Mouse (Mus musculus): ENCODE measurements around the gene Tsn. TPM values are rescaled to one million over a fixed set of nuclear protein-coding genes. Genes with fewer than 3 reads are reported as not detected.
A peak's percentile ranks its signal among the peaks of the same experiment; 100 is the strongest.

Tsn gene
- 27.7 and 29.1 TPM in 2 replicates for polyA plus RNA-seq (2011; ENCODE audit: insufficient read depth, insufficient read length, low replicate concordance, missing spikeins)

- WGBS = 27% methylated on average over 12 of the region's 12 CpGs
- no peak for TF ChIP-seq POLR2A (IDR thresholded peaks at IDR 0.05; ENCODE audit: borderline replicate concordance, control insufficient read depth, low read depth, low read length)
- TF ChIP-seq CTCF (IDR thresholded peaks at IDR 0.05; ENCODE audit: control insufficient read depth, insufficient read depth, low read length) = no peak
- H3K4me3 ChIP-seq (replicated peaks; ENCODE audit: control insufficient read depth, low read depth, low read length) = peak within 1 kb of the TSS; percentile 100
- peak within 1 kb of the TSS; percentile 97 for H3K27ac ChIP-seq (ENCODE audit: control insufficient read depth, insufficient read depth, low read depth, low read length, poor library complexity)
- no peaks in the 10 kb centered on the region; the same call in 1 of the 2 replicates for H3K4me1 ChIP-seq (ENCODE audit: control insufficient read depth, insufficient read depth, low read length)
Measured at GRCm38 (mm10) chr1:118311622-118312326, at the start of gene Tsn. TSS of gene Tsn (minus strand) at chr1:118311739.

- no peak overlapping the region for H3K4me3 ChIP-seq (replicated peaks; ENCODE audit: control insufficient read depth, low read depth, low read length)
- WGBS = 64% methylated on average over 6 of the region's 6 CpGs
- no peak overlapping the region for H3K27ac ChIP-seq (ENCODE audit: control insufficient read depth, insufficient read depth, low read depth, low read length, poor library complexity)
- TF ChIP-seq POLR2A (IDR thresholded peaks at IDR 0.05; ENCODE audit: borderline replicate concordance, control insufficient read depth, low read depth, low read length) (no peak), CTCF (IDR thresholded peaks at IDR 0.05; ENCODE audit: control insufficient read depth, insufficient read depth, low read length) (no peak)
- no peaks in the 10 kb centered on the region for H3K4me1 ChIP-seq (ENCODE audit: control insufficient read depth, insufficient read depth, low read length)
Measured at GRCm38 (mm10) chr1:118359071-118359761, 47.7 kb upstream of the Tsn start.

DNA sequence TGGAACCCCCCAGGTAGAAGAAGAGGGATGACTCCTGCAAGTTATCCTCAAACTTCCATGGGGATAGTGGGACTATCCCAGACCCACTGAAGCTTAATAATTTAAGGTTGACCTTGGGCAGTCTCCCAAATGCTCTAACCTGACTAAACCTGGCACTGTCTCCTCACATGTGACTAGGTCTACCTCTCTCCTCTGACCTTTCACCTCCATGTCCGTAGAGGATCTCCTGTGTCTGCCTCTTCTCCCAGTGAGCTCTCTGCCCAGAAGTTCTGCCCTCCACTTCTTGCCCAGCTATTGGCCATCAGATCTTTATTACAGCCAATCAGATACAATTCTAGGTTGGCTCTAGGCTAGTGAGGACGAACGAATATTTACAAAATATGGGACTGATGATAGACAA lies 38.4 kb upstream of the Tsn start:
- Histone ChIP-seq H3K27ac (ENCODE audit: control insufficient read depth, insufficient read depth, low read depth, low read length, poor library complexity) (no peak overlapping the region), H3K4me3 (replicated peaks; ENCODE audit: control insufficient read depth, low read depth, low read length) (no peak overlapping the region), H3K4me1 (ENCODE audit: control insufficient read depth, insufficient read depth, low read length) (no peaks in the 10 kb centered on the region)
- 76% methylated on average over 3 of the region's 3 CpGs for WGBS
- TF ChIP-seq POLR2A (IDR thresholded peaks at IDR 0.05; ENCODE audit: borderline replicate concordance, control insufficient read depth, low read depth, low read length) (no peak), CTCF (IDR thresholded peaks at IDR 0.05; ENCODE audit: control insufficient read depth, insufficient read depth, low read length) (no peak)

DNA sequence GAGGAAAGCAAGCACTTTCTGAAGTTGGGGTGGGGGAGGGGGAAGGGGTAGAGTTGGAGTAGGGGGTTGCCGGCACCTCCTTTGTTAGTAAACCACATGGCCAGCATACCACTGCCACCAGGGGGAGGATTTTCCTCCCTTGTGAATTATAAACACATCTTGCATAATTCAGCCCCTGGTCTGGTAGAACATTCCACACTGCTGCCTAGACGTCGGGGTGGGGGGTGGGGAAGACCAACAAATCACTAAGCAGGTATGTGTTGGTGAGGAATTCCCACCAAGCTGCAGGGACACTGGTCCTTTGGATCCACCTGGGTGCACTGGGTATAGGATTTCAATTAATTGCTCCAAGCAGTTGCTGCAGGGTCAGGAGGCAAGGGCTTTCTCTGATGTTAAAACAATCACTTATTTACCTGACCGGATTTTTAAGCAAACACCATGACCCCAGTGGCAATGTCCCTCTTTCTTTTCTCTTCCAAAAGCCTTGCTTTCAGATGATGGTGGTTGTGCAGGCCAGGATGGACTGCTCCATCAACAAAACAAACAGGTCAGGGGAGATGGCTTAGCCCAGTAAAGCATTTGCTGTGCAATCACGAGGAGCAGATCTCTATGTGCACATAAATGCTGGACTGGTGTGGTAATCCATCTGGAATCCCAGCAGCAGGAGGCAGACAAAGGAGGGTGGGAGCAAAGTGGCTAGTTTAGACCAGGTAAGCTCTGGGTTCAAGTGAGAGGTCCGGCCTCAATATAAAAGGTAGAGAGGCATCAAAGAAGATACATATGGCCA lies 32.3 kb upstream of the Tsn start:
- WGBS = 42% methylated on average over 6 of the region's 6 CpGs
- Histone ChIP-seq H3K27ac (ENCODE audit: control insufficient read depth, insufficient read depth, low read depth, low read length, poor library complexity) (no peak overlapping the region), H3K4me3 (replicated peaks; ENCODE audit: control insufficient read depth, low read depth, low read length) (no peak overlapping the region), H3K4me1 (ENCODE audit: control insufficient read depth, insufficient read depth, low read length) (no peaks in the 10 kb centered on the region)
- TF ChIP-seq CTCF (IDR thresholded peaks at IDR 0.05; ENCODE audit: control insufficient read depth, insufficient read depth, low read length) = no peak
- no peak for TF ChIP-seq POLR2A (IDR thresholded peaks at IDR 0.05; ENCODE audit: borderline replicate concordance, control insufficient read depth, low read depth, low read length)

- Histone ChIP-seq H3K4me1 (ENCODE audit: control insufficient read depth, insufficient read depth, low read length) (no peaks in the 10 kb centered on the region), H3K4me3 (replicated peaks; ENCODE audit: control insufficient read depth, low read depth, low read length) (no peak overlapping the region), H3K27ac (ENCODE audit: control insufficient read depth, insufficient read depth, low read depth, low read length, poor library complexity) (no peak overlapping the region)
- 81% methylated on average over 5 of the region's 5 CpGs for WGBS
- TF ChIP-seq CTCF (IDR thresholded peaks at IDR 0.05; ENCODE audit: control insufficient read depth, insufficient read depth, low read length) = no peak
- no peak for TF ChIP-seq POLR2A (IDR thresholded peaks at IDR 0.05; ENCODE audit: borderline replicate concordance, control insufficient read depth, low read depth, low read length)
Measured at GRCm38 (mm10) chr1:118337921-118338320, 26.4 kb upstream of the Tsn start.

GRCm38 (mm10) chr1:118335847-118336246 lies 24.3 kb upstream of the Tsn start:
- Histone ChIP-seq H3K27ac (ENCODE audit: control insufficient read depth, insufficient read depth, low read depth, low read length, poor library complexity) (no peak overlapping the region), H3K4me3 (replicated peaks; ENCODE audit: control insufficient read depth, low read depth, low read length) (no peak overlapping the region), H3K4me1 (ENCODE audit: control insufficient read depth, insufficient read depth, low read length) (no peaks in the 10 kb centered on the region)
- no peak for TF ChIP-seq CTCF (IDR thresholded peaks at IDR 0.05; ENCODE audit: control insufficient read depth, insufficient read depth, low read length)
- TF ChIP-seq POLR2A (IDR thresholded peaks at IDR 0.05; ENCODE audit: borderline replicate concordance, control insufficient read depth, low read depth, low read length) = no peak

DNA sequence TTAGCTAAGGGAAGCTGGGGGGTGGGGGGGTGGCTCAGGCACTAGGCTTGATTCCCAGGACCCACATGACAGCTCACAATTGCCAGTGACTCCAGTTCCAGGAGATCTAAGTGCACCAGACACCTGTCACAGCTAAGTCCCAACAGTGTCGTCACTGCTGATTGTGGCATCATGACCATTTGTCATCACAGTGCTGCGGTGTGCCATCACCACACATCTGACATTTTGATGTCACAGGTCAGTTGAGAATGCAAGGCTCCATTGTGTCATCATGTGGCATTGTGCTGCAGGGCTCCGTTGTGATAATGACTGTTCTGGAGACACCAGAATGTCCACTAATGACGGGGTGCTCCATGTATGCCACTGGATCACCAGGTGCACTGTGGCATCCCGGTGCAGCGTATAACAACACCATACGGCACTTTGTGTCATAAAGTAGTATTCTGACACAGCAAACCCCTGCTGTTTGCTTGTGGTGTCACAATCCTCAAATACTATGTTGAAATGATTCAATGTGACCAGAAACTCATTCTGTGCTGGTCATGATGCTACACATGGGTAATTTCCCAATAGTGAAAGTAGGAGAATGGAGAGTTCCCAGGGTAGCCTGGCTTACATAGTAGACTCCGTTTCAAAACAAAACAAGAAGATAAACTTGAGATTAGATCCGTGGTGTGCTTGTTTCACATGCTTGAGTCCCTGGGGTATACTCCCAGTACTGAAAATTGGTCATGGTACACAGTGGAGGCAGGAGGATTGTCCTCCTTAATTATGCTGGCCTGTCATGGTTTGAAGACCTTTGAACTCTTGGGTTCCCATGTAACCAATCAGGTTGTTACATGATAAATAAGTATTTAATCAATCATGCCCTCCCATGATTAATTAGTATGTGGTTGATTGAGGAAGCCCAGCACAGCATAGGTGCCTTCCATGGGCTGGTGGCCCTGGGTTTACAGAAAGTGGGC lies 23.5 kb upstream of the Tsn start:
- Histone ChIP-seq H3K27ac (ENCODE audit: control insufficient read depth, insufficient read depth, low read depth, low read length, poor library complexity) (no peak overlapping the region), H3K4me1 (ENCODE audit: control insufficient read depth, insufficient read depth, low read length) (no peaks in the 10 kb centered on the region), H3K4me3 (replicated peaks; ENCODE audit: control insufficient read depth, low read depth, low read length) (no peak overlapping the region)
- TF ChIP-seq POLR2A (IDR thresholded peaks at IDR 0.05; ENCODE audit: borderline replicate concordance, control insufficient read depth, low read depth, low read length) (no peak), CTCF (IDR thresholded peaks at IDR 0.05; ENCODE audit: control insufficient read depth, insufficient read depth, low read length) (no peak)
- 62% methylated on average over 9 of the region's 9 CpGs for WGBS
